Mouse (Mus musculus) MEL (cell line): ENCODE data around the gene Apba1. TPM values are rescaled to one million over a fixed set of nuclear protein-coding genes. Genes with fewer than 3 reads are reported as not detected.

ENCODE experiments used
- DNase-seq: peaks from one replicate; pipeline ENCODE4 v3.0.0; 2011; ENCODE audit warnings: low read depth, low spot score
- H3K27ac ChIP-seq: 2 replicates; pipeline ENCODE4 v1.5.1; 2012; ENCODE audit warnings: low read depth, mild to moderate bottlenecking, control low read depth, low read length, moderate library complexity; ENCODE audit not compliant: control insufficient read depth
- H3K27me3 ChIP-seq, 2 experiments: fragments of 150-350 bp in 1 of 2; sonication (generic) in 1 of 2; 2 replicates each; pipeline ENCODE4 v1.6.1; 2012; ENCODE audit warnings: low read length in 2 of 2, mild to moderate bottlenecking in 2 of 2, improper control_type of control experiment in 1 of 2, moderate library complexity in 1 of 2; ENCODE audit not compliant: insufficient read depth in 2 of 2, control insufficient read depth in 1 of 2
- H3K36me3 ChIP-seq, 2 experiments: 2 replicates each; pipeline ENCODE4 v1.6.1; 2012 to 2014; ENCODE audit warnings: low read length in 2 of 2, improper control_type of control experiment in 1 of 2, inconsistent platforms in 1 of 2, mild to moderate bottlenecking in 1 of 2; ENCODE audit not compliant: insufficient read depth in 2 of 2, control insufficient read depth in 1 of 2
- H3K4me1 ChIP-seq, 2 experiments: fragments of 150-350 bp in 1 of 2; sonication (generic) in 1 of 2; 2 replicates each; pipeline ENCODE4 v1.6.1; 2012; ENCODE audit warnings: low read length in 2 of 2, improper control_type of control experiment in 1 of 2, mild to moderate bottlenecking in 1 of 2; ENCODE audit not compliant: insufficient read depth in 2 of 2, control insufficient read depth in 1 of 2
- H3K4me3 ChIP-seq, 2 experiments: fragments of 150-350 bp in 1 of 2; sonication (generic) in 1 of 2; 2 replicates each; pipeline ENCODE4 v1.5.1; 2012; ENCODE audit warnings: low read depth in 2 of 2, low read length in 2 of 2, mild to moderate bottlenecking in 2 of 2, moderate library complexity in 2 of 2, control low read depth in 1 of 2, improper control_type of control experiment in 1 of 2; ENCODE audit not compliant: control insufficient read depth in 1 of 2, insufficient read depth in 1 of 2
- H3K79me2 ChIP-seq: 2 replicates; pipeline ENCODE4 v1.6.1; 2012; ENCODE audit warnings: mild to moderate bottlenecking, low read length, moderate library complexity; ENCODE audit not compliant: control insufficient read depth, poor library complexity, insufficient read depth
- H3K9ac ChIP-seq: 2 replicates; pipeline ENCODE4 v1.6.1; 2012; ENCODE audit warnings: low read depth, mild to moderate bottlenecking, control low read depth, low read length, moderate library complexity; ENCODE audit not compliant: control insufficient read depth, poor library complexity, severe bottlenecking
- H3K9me3 ChIP-seq: fragments of 150-350 bp; sonication (generic); replicated peaks from 2 replicates; pipeline ENCODE4 v1.6.1; 2012; ENCODE audit warnings: mild to moderate bottlenecking, low read length, improper control_type of control experiment, moderate library complexity; ENCODE audit not compliant: insufficient read depth
- CHD1 ChIP-seq: IDR thresholded peaks from 2 replicates; pipeline ENCODE4 v1.6.1; 2012; ENCODE audit warnings: low read depth, mild to moderate bottlenecking, inconsistent platforms, low read length, improper control_type of control experiment
- CHD2 ChIP-seq: IDR thresholded peaks from 2 replicates; pipeline ENCODE4 v1.6.1; 2011; ENCODE audit warnings: low read length, improper control_type of control experiment
- ELF1 ChIP-seq: IDR thresholded peaks from 2 replicates; pipeline ENCODE4 v1.6.1; 2014; ENCODE audit warnings: low read depth, mild to moderate bottlenecking, inconsistent platforms, low read length, improper control_type of control experiment, moderate library complexity
- ETS1 ChIP-seq: IDR thresholded peaks from 2 replicates; pipeline ENCODE4 v1.6.1; 2012; ENCODE audit warnings: low read depth, mild to moderate bottlenecking, inconsistent platforms, low read length, improper control_type of control experiment, moderate library complexity
- GATA1 ChIP-seq: IDR thresholded peaks from 2 replicates; pipeline ENCODE4 v1.6.1; 2011; ENCODE audit warnings: low read depth, low read length, improper control_type of control experiment
- HCFC1 ChIP-seq: IDR thresholded peaks from 2 replicates; pipeline ENCODE4 v1.6.1; 2012; ENCODE audit warnings: low read depth, mild to moderate bottlenecking, inconsistent platforms, low read length, improper control_type of control experiment, moderate library complexity
- KAT2A ChIP-seq: conservative IDR thresholded peaks from 2 replicates; pipeline ENCODE4 v1.6.1; 2012; ENCODE audit warnings: low read depth, low read length, improper control_type of control experiment, inconsistent platforms
- MAX ChIP-seq: IDR thresholded peaks from 2 replicates; pipeline ENCODE4 v1.6.1; 2011; ENCODE audit warnings: low read length, improper control_type of control experiment
- MXI1 ChIP-seq: IDR thresholded peaks from 2 replicates; pipeline ENCODE4 v1.6.1; 2011; ENCODE audit warnings: mild to moderate bottlenecking, low read depth, low read length, improper control_type of control experiment
- MYC ChIP-seq: IDR thresholded peaks from 2 replicates; pipeline ENCODE4 v1.6.1; 2011; ENCODE audit warnings: low read depth, mild to moderate bottlenecking, low read length, improper control_type of control experiment, moderate library complexity
- NRF1 ChIP-seq: IDR thresholded peaks from 2 replicates; pipeline ENCODE4 v1.6.1; 2014; ENCODE audit warnings: low read depth, mild to moderate bottlenecking, inconsistent platforms, low read length, improper control_type of control experiment, moderate library complexity; ENCODE audit not compliant: poor library complexity, insufficient read depth, severe bottlenecking
- SIN3A ChIP-seq: IDR thresholded peaks from 2 replicates; pipeline ENCODE4 v1.6.1; 2012; ENCODE audit warnings: low read length, improper control_type of control experiment, inconsistent platforms
- SMC3 ChIP-seq: IDR thresholded peaks from 2 replicates; pipeline ENCODE4 v1.6.1; 2011; ENCODE audit warnings: low read depth, low read length, improper control_type of control experiment
- UBTF ChIP-seq: IDR thresholded peaks from 2 replicates; pipeline ENCODE4 v1.6.1; 2012; ENCODE audit warnings: low read depth, mild to moderate bottlenecking, inconsistent platforms, low read length, improper control_type of control experiment, moderate library complexity, borderline replicate concordance; ENCODE audit not compliant: insufficient read depth
- USF2 ChIP-seq, 2 experiments: IDR thresholded peaks; 2 replicates each; pipeline ENCODE4 v1.6.1; 2011 to 2012; ENCODE audit warnings: improper control_type of control experiment in 2 of 2, low read length in 2 of 2, borderline replicate concordance in 1 of 2, inconsistent platforms in 1 of 2, low read depth in 1 of 2, mild to moderate bottlenecking in 1 of 2; ENCODE audit not compliant: insufficient read depth in 1 of 2
- ZC3H11A ChIP-seq: IDR thresholded peaks from 2 replicates; pipeline ENCODE4 v1.6.1; 2012; ENCODE audit warnings: low read depth, mild to moderate bottlenecking, inconsistent platforms, low read length, improper control_type of control experiment
- ZKSCAN1 ChIP-seq: IDR thresholded peaks from 2 replicates; pipeline ENCODE4 v1.6.1; 2012; ENCODE audit warnings: low read depth, mild to moderate bottlenecking, inconsistent platforms, low read length, improper control_type of control experiment, moderate library complexity
- ZNF384 ChIP-seq: IDR thresholded peaks from 2 replicates; pipeline ENCODE4 v1.6.1; 2012; ENCODE audit warnings: low read depth, mild to moderate bottlenecking, inconsistent platforms, low read length, improper control_type of control experiment
- polyA plus RNA-seq, 2 experiments: library from polyadenylated mRNA; stranded (reverse) in 1 of 2; unstranded in 1 of 2; fragments of >175 nt in 1 of 2; fragments of >200 nt in 1 of 2; gene quantifications; 2 replicates each; pipeline versions ENCODE4 v1.2.1 to v1.2.4; 2012; ENCODE audit warnings: low replicate concordance in 2 of 2, low read depth in 1 of 2; ENCODE audit not compliant: insufficient read length in 2 of 2, insufficient read depth in 1 of 2, missing spikeins in 1 of 2
- total RNA-seq: library from RNA; depleted of rRNA; stranded (reverse); fragments of 300-350 nt; gene quantifications from 2 replicates; pipeline ENCODE4 v1.2.3, GENCODE M21; 2012; rRNA removed

Gene Apba1
- total and polyA plus RNA-seq, 3 experiments, result under 0.01 to 0.03 TPM; not detected in 1

- H3K4me3 ChIP-seq, result no peak overlapping the region
- no peak for TF ChIP-seq HCFC1
- TF ChIP-seq SIN3A, result no peak
- TF ChIP-seq GATA1, result no peak
- TF ChIP-seq USF2 (IDR thresholded peaks at IDR 0.05; ENCODE audit: borderline replicate concordance in 1 of 2, insufficient read depth in 1 of 2, low read depth in 1 of 2, low read length in 2 of 2), result no peak
- no peak for TF ChIP-seq MYC
- TF ChIP-seq MAX, result no peak
- no peak for TF ChIP-seq ZC3H11A
- TF ChIP-seq SMC3, result no peak
- no peak for TF ChIP-seq UBTF
- TF ChIP-seq ZNF384, result no peak
- no peak for TF ChIP-seq KAT2A
- DNase-seq, result no peak
These were observed 229.5 kb downstream of the Apba1 start for GRCm38 (mm10) chr19:23988166-23988565.

DNA sequence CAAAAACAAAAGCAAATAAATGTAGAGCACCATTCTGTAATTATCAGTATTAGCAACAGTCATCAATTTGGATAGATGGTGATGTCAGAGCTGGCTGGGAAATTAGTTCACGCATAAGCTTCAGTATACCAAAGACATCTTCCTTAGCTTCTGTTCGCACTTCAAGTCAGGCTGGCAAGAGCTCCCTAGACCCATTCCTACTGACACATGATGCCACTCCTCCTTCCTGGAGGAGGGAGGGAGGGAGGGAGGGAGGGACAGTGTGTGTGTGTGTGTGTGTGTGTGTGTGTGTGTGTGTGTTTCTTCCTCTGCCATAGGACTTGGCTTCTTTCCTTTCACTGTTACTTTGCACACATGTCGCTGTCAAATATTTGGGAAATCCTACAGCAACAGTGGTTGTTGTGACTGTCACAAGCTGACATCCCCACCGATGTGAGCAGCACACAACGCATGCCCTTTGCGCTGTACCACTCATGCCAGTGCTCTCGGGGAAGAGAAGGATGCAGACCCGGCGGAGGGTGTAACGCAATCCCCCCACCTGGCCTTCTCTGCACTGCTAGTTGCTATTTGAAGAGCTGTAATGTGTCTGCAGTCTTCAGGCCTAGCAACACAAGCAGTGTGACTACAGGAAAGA, 237.2 kb downstream of the Apba1 start:
- no peak for DNase-seq

More at GRCm38 (mm10) chr19:23988166-23988565, 229.5 kb downstream of the Apba1 start:
- H3K27me3 ChIP-seq, result no peaks in the 10 kb centered on the region
- no peak overlapping the region for H3K27ac ChIP-seq
- H3K4me1 ChIP-seq, result no peaks in the 10 kb centered on the region
- no peak overlapping the region for H3K9ac ChIP-seq
- H3K79me2 ChIP-seq, result no peaks in the 10 kb centered on the region
- H3K9me3 ChIP-seq, result no peaks in the 10 kb centered on the region
- H3K36me3 ChIP-seq, result no peaks in the 10 kb centered on the region

More for the DNA sequence above, 237.2 kb downstream of the Apba1 start:
- Histone ChIP-seq H3K4me3 (no peak overlapping the region), H3K27ac (no peak overlapping the region), H3K27me3 (no peaks in the 10 kb centered on the region), H3K9ac (no peak overlapping the region), H3K4me1 (no peaks in the 10 kb centered on the region), H3K9me3 (no peaks in the 10 kb centered on the region), H3K79me2 (no peaks in the 10 kb centered on the region), H3K36me3 (no peaks in the 10 kb centered on the region)
- TF ChIP-seq CHD2 (no peak), GATA1 (no peak), CHD1 (no peak), ZKSCAN1 (no peak), MXI1 (no peak), USF2 (IDR thresholded peaks at IDR 0.05; ENCODE audit: borderline replicate concordance in 1 of 2, insufficient read depth in 1 of 2, low read depth in 1 of 2, low read length in 2 of 2) (no peak), KAT2A (no peak), NRF1 (no peak), ETS1 (no peak), ELF1 (no peak), UBTF (no peak)
- TF ChIP-seq, all 39 proteins: peak for 0

Other genes with a start within 250 kb of the Apba1 start
- not detected in 2 replicates for gene 1700028P14Rik, start 106.1 kb upstream of the Apba1 start, total RNA-seq
- not detected for gene 1700028P14Rik, start 106.1 kb upstream of the Apba1 start, polyA plus RNA-seq
- 4.8 and 4.9 TPM in 2 replicates for gene Ptar1, start 71.5 kb upstream of the Apba1 start, total RNA-seq
- 1 to 10 TPM in 1 of 2 experiments, not detected in 1; 6.9 TPM for gene Ptar1, start 71.5 kb upstream of the Apba1 start, polyA plus RNA-seq